Mouse (Mus musculus): ENCODE results near the gene Hnrnpf.

GRCm38 (mm10) chr6:117906015-117906531 lies 5.9 kb downstream of the Hnrnpf start:
- TF ChIP-seq CTCF (IDR thresholded peaks at IDR 0.05; ENCODE audit: low read depth, low read length) (no peak), POLR2A (IDR thresholded peaks at IDR 0.05; ENCODE audit: extremely low read depth, insufficient read depth, low read length) (no peak)
